Mouse (Mus musculus) skeletal muscle tissue, adult 2 months (tissue): ENCODE results near the gene Gm21083.
"Not testable (repeated sequence)": the region's sequence is repeated elsewhere in the genome, so short reads cannot be mapped to it uniquely, and the experiment has no call there.

Experiments used
- DNase-seq: peaks from one replicate; pipeline ENCODE4 v3.0.0-alpha.2; 2012; ENCODE audit warnings: low read depth, low spot score

The Gm21083 gene

GRCm38 (mm10) chr5:15577033-15577432 is at the start of gene Gm21083:
Gene Gm21083, plus strand, starts transcription at chr5:15577333.
- DNase-seq = not testable (repeated sequence)

- DNase-seq = not testable (repeated sequence)
Measured at GRCm38 (mm10) chr5:15529122-15529521, 48.0 kb upstream of the Gm21083 start, which contains the start of gene Gm21190. Gene Gm21190, minus strand, starts transcription at chr5:15529222.

- not testable (repeated sequence) for DNase-seq
Measured at GRCm38 (mm10) chr5:15548642-15549041, 28.5 kb upstream of the Gm21083 start.

- DNase-seq = not testable (repeated sequence)
Measured at GRCm38 (mm10) chr5:15549134-15549533, 28.0 kb upstream of the Gm21083 start.

GRCm38 (mm10) chr5:15549606-15550005 is 27.5 kb upstream of the Gm21083 start:
- not testable (repeated sequence) for DNase-seq

GRCm38 (mm10) chr5:15558654-15559053 is 18.5 kb upstream of the Gm21083 start:
- DNase-seq = not testable (repeated sequence)

GRCm38 (mm10) chr5:15561425-15562264 is 15.5 kb upstream of the Gm21083 start:
- not testable (repeated sequence) for DNase-seq

GRCm38 (mm10) chr5:15573735-15574134 is 3.4 kb upstream of the Gm21083 start:
- not testable (repeated sequence) for DNase-seq

GRCm38 (mm10) chr5:15586351-15586750 is 9.2 kb downstream of the Gm21083 start:
- not testable (repeated sequence) for DNase-seq

- DNase-seq = not testable (repeated sequence)
Measured at GRCm38 (mm10) chr5:15588291-15588690, 11.2 kb downstream of the Gm21083 start.

GRCm38 (mm10) chr5:15590635-15591034 is 13.5 kb downstream of the Gm21083 start:
- DNase-seq = not testable (repeated sequence)

GRCm38 (mm10) chr5:15591577-15591976 is 14.4 kb downstream of the Gm21083 start:
- not testable (repeated sequence) for DNase-seq

- DNase-seq = not testable (repeated sequence)
Measured at GRCm38 (mm10) chr5:15598831-15599230, 21.7 kb downstream of the Gm21083 start.

- not testable (repeated sequence) for DNase-seq
Measured at GRCm38 (mm10) chr5:15600342-15600741, 23.2 kb downstream of the Gm21083 start.

GRCm38 (mm10) chr5:15601481-15601880 is 24.3 kb downstream of the Gm21083 start:
- not testable (repeated sequence) for DNase-seq

GRCm38 (mm10) chr5:15601960-15602359 is 24.8 kb downstream of the Gm21083 start:
- not testable (repeated sequence) for DNase-seq

GRCm38 (mm10) chr5:15602424-15602947 is 25.4 kb downstream of the Gm21083 start:
- DNase-seq = not testable (repeated sequence)

GRCm38 (mm10) chr5:15603008-15603407 is 25.9 kb downstream of the Gm21083 start:
- not testable (repeated sequence) for DNase-seq

- not testable (repeated sequence) for DNase-seq
Measured at GRCm38 (mm10) chr5:15603585-15603984, 26.5 kb downstream of the Gm21083 start.

GRCm38 (mm10) chr5:15606677-15607076 is 29.5 kb downstream of the Gm21083 start:
- DNase-seq = not testable (repeated sequence)

GRCm38 (mm10) chr5:15610695-15611094 is 33.6 kb downstream of the Gm21083 start:
- not testable (repeated sequence) for DNase-seq

GRCm38 (mm10) chr5:15616195-15616594 is 39.1 kb downstream of the Gm21083 start:
- DNase-seq = not testable (repeated sequence)

- DNase-seq = not testable (repeated sequence)
Measured at GRCm38 (mm10) chr5:15618764-15619163, 41.6 kb downstream of the Gm21083 start, which contains the start of gene Speer4d. Gene Speer4d, plus strand, starts transcription at chr5:15619064.
